Mouse (Mus musculus) heart, adult 2 months (tissue): ENCODE results near the gene Tnfsf8.

ENCODE experiments used
- EP300 ChIP-seq: fragments of 200-500 bp; IDR thresholded peaks from 2 replicates; pipeline ENCODE4 v1.6.1; 2011; ENCODE audit warnings: low read depth, low read length, control low read depth; ENCODE audit not compliant: insufficient read depth
- POLR2A ChIP-seq: fragments of 200-500 bp; IDR thresholded peaks from 2 replicates; pipeline ENCODE4 v1.6.1; 2011; ENCODE audit warnings: mild to moderate bottlenecking, low read depth, low read length, control low read depth; ENCODE audit not compliant: insufficient read depth

- no peak for TF ChIP-seq POLR2A
- TF ChIP-seq EP300, result no peak
These were observed 4.4 kb downstream of the Tnfsf8 start for GRCm38 (mm10) chr4:63856764-63857163.
